Mouse (Mus musculus) neural tube, embryonic 12.5 days (tissue): Measurements from ENCODE around the gene Wbp4. TPM values are rescaled to one million over a fixed set of nuclear protein-coding genes. Genes with fewer than 3 reads are reported as not detected.

Experiments used
- ATAC-seq: fragments of 200-750 bp; cut with Nextera tagmentation; 2 replicates; pipeline ENCODE4 v1.8.0; 2017; ENCODE audit warnings: low read depth, mild to moderate bottlenecking, moderate TSS enrichment, moderate library complexity; ENCODE audit not compliant: low FRiP score
- H3K27ac ChIP-seq: fragments of 300-500 bp; sonication (generic); 2 replicates; pipeline ENCODE4 v1.5.1; 2016
- H3K27me3 ChIP-seq: fragments of 300-500 bp; sonication (generic); replicated peaks from 2 replicates; pipeline ENCODE4 v1.6.1; 2016; ENCODE audit warnings: mild to moderate bottlenecking
- H3K36me3 ChIP-seq: fragments of 300-500 bp; sonication (generic); 2 replicates; pipeline ENCODE4 v1.6.1; 2016; ENCODE audit warnings: mild to moderate bottlenecking
- H3K4me1 ChIP-seq: fragments of 300-500 bp; sonication (generic); 2 replicates; pipeline ENCODE4 v1.6.1; 2016
- H3K4me2 ChIP-seq: fragments of 300-500 bp; sonication (generic); replicated peaks from 2 replicates; pipeline ENCODE4 v1.6.1; 2016; ENCODE audit warnings: mild to moderate bottlenecking
- H3K4me3 ChIP-seq: fragments of 300-500 bp; sonication (generic); 2 replicates; pipeline ENCODE4 v1.5.1; 2016
- H3K9ac ChIP-seq: fragments of 300-500 bp; sonication (generic); 2 replicates; pipeline ENCODE4 v1.6.1; 2016; ENCODE audit warnings: mild to moderate bottlenecking
- H3K9me3 ChIP-seq: fragments of 300-500 bp; sonication (generic); 2 replicates; pipeline ENCODE4 v1.6.1; 2016; ENCODE audit warnings: mild to moderate bottlenecking
- whole genome bisulfite sequencing: fragments of 180-500 bp; shearing (Covaris S2); methylation state at CpG from one replicate; pipeline ENCODE4 v1.1.7; 2016; 5-methylcytosine and 5-hydroxymethylcytosine counted together
- polyA plus RNA-seq: library from polyadenylated mRNA; unstranded; fragments of >200 nt; fragmentation: Nextera tagmentation; extraction: Ambion mirVana; gene quantifications from 2 replicates; pipeline ENCODE4 v1.2.1, GENCODE M21; 2016

Wbp4 gene
- polyA plus RNA-seq, 1 experiment from 2014 or later = 53.3 TPM

GRCm38 (mm10) chr14:79503371-79504075 lies 22.2 kb upstream of the Wbp4 start:
- 87% methylated on average over 5 of the region's 5 CpGs for WGBS
- Histone ChIP-seq H3K27me3 (no peaks in the 10 kb centered on the region), H3K9me3 (no peaks in the 10 kb centered on the region), H3K4me3 (no peak overlapping the region), H3K27ac (no peak overlapping the region), H3K4me2 (no peak overlapping the region), H3K36me3 (no peaks in the 10 kb centered on the region), H3K4me1 (no peaks in the 10 kb centered on the region), H3K9ac (no peak overlapping the region)
- no peak for ATAC-seq

DNA sequence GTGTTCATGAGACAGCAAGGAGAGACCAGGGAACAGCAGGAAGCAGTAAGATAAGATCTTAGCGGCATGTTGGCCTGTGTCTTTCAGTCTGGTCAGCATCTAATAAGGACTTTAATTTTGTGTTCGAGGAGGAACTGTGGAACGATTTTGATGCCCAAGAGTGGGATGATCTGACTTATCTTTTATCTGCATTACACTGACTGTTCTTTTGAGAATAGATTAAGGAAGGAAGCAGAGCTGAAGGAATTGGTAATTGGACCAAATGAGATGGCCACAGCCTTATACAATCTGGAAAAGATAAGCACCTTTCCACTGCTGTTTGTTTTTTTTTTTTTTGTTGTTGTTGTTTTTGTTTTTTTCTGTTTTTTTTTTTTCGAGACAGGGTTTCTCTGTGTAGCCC lies 19.4 kb upstream of the Wbp4 start:
- no peak overlapping the region for H3K9ac ChIP-seq
- no peaks in the 10 kb centered on the region for H3K4me1 ChIP-seq
- H3K4me2 ChIP-seq = no peak overlapping the region
- no peaks in the 10 kb centered on the region for H3K9me3 ChIP-seq
- no peak for ATAC-seq
- no peak overlapping the region for H3K4me3 ChIP-seq
- H3K27me3 ChIP-seq = no peaks in the 10 kb centered on the region
- no peaks in the 10 kb centered on the region for H3K36me3 ChIP-seq
- H3K27ac ChIP-seq = no peak overlapping the region
- 92% methylated on average over 4 of the region's 4 CpGs for WGBS

- H3K4me1 ChIP-seq = no peaks in the 10 kb centered on the region
- H3K4me2 ChIP-seq = no peak overlapping the region
- no peaks in the 10 kb centered on the region for H3K27me3 ChIP-seq
- no peak for ATAC-seq
- H3K9me3 ChIP-seq = no peaks in the 10 kb centered on the region
- no peak overlapping the region for H3K4me3 ChIP-seq
- no peak overlapping the region for H3K9ac ChIP-seq
- 94% methylated on average over 9 of the region's 9 CpGs for WGBS
- no peaks in the 10 kb centered on the region for H3K36me3 ChIP-seq
- no peak overlapping the region for H3K27ac ChIP-seq
Observed at GRCm38 (mm10) chr14:79499326-79499725, 18.0 kb upstream of the Wbp4 start.

- H3K4me1 ChIP-seq = no peaks in the 10 kb centered on the region
- no peak overlapping the region for H3K27ac ChIP-seq
- no peak overlapping the region for H3K4me2 ChIP-seq
- no peak overlapping the region for H3K9ac ChIP-seq
- ATAC-seq = no peak
- H3K27me3 ChIP-seq = no peaks in the 10 kb centered on the region
- WGBS = 77% methylated on average over 6 of the region's 6 CpGs
- H3K9me3 ChIP-seq = no peaks in the 10 kb centered on the region
- no peak overlapping the region for H3K4me3 ChIP-seq
- H3K36me3 ChIP-seq = no peaks in the 10 kb centered on the region
Observed at GRCm38 (mm10) chr14:79494349-79494748, 13.0 kb upstream of the Wbp4 start.

DNA sequence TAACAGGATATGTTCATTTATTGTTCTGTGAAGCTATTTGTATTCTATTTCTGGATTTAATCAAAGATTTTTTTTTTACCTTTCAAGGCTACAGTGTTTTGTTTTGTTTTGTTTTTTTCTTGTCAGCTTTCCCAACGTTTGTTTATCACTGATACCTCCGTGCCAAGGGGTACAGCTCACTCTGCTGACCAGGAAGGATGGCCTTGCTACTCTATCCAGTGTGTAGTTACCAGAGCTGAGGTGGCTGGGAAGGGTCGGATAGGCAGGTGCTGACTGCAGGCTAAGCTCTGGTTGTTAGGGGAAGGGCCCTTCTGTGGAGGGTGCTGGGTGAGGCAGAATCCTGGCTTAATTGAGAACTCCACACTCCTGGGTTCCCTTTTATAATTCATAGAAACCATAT lies 8.9 kb upstream of the Wbp4 start:
- H3K4me2 ChIP-seq = no peak overlapping the region
- H3K9me3 ChIP-seq = no peaks in the 10 kb centered on the region
- 0 out of 2 replicates have a peak, but pooled peaks cover 3% of the 10 kb centered on the region for H3K27me3 ChIP-seq
- ATAC-seq = no peak
- H3K4me3 ChIP-seq = no peak overlapping the region
- no peaks in the 10 kb centered on the region for H3K36me3 ChIP-seq
- WGBS = 79% methylated on average over 3 of the region's 3 CpGs
- no peak overlapping the region for H3K27ac ChIP-seq
- no peak overlapping the region for H3K9ac ChIP-seq
- H3K4me1 ChIP-seq = peaks cover 8% of the 10 kb centered on the region

GRCm38 (mm10) chr14:79489150-79489549 lies 7.8 kb upstream of the Wbp4 start:
- H3K4me1 ChIP-seq = peaks cover 8% of the 10 kb centered on the region
- H3K27me3 ChIP-seq = 0 out of 2 replicates have a peak, but pooled peaks cover 3% of the 10 kb centered on the region
- ATAC-seq = no peak
- H3K36me3 ChIP-seq = no peaks in the 10 kb centered on the region
- no peak overlapping the region for H3K27ac ChIP-seq
- no peaks in the 10 kb centered on the region for H3K9me3 ChIP-seq
- no peak overlapping the region for H3K4me3 ChIP-seq
- WGBS = 78% methylated on average over 12 of the region's 12 CpGs
- no peak overlapping the region for H3K4me2 ChIP-seq
- no peak overlapping the region for H3K9ac ChIP-seq

DNA sequence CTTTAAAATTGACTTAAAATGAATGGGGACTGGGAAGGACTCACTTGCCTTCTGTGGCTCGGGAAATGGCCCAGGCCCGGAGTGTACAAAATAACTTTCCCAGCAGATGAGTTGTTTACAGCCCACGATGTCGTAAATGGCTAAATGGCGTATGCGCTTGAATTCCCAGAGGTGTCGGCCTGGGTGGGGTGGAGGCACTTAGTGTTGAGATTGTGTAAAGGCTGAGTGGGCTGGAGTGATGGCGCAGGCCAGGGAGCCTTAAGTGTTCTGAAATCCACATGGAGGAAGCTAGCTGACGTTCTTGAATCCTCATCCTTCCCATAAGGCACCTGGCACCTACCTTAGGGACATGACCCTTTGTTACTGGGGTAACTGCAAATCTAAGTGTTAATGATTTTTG lies 7.2 kb upstream of the Wbp4 start:
- 0 out of 2 replicates have a peak overlapping the region, but pooled peaks have one; percentile 16 for H3K4me2 ChIP-seq
- H3K27me3 ChIP-seq = 0 out of 2 replicates have a peak, but pooled peaks cover 3% of the 10 kb centered on the region
- H3K4me3 ChIP-seq = no peak overlapping the region
- 43% methylated on average over 9 of the region's 9 CpGs for WGBS
- no peaks in the 10 kb centered on the region for H3K36me3 ChIP-seq
- peak; percentile 25; the same call in 1 of the 2 replicates for ATAC-seq
- H3K4me1 ChIP-seq = peaks cover 11% of the 10 kb centered on the region
- H3K9ac ChIP-seq = no peak overlapping the region
- H3K9me3 ChIP-seq = no peaks in the 10 kb centered on the region
- no peak overlapping the region for H3K27ac ChIP-seq

GRCm38 (mm10) chr14:79486993-79487731 lies 5.8 kb upstream of the Wbp4 start:
- H3K27ac ChIP-seq = no peak overlapping the region
- no peak for ATAC-seq
- WGBS = 8% methylated on average over 19 of the region's 19 CpGs
- H3K4me3 ChIP-seq = peak overlapping the region; percentile 20
- no peaks in the 10 kb centered on the region for H3K36me3 ChIP-seq
- 0 out of 2 replicates have a peak, but pooled peaks cover 3% of the 10 kb centered on the region for H3K27me3 ChIP-seq
- H3K9ac ChIP-seq = no peak overlapping the region; the same call in 1 of the 2 replicates
- peaks cover 21% of the 10 kb centered on the region for H3K4me1 ChIP-seq
- peak overlapping the region; percentile 50 for H3K4me2 ChIP-seq
- H3K9me3 ChIP-seq = no peaks in the 10 kb centered on the region

- Histone ChIP-seq H3K27me3 (0 out of 2 replicates have a peak, but pooled peaks cover 3% of the 10 kb centered on the region), H3K9me3 (no peaks in the 10 kb centered on the region), H3K4me2 (peak overlapping the region; percentile 50), H3K4me1 (peaks cover 21% of the 10 kb centered on the region), H3K9ac (no peak overlapping the region), H3K36me3 (no peaks in the 10 kb centered on the region), H3K4me3 (no peak overlapping the region), H3K27ac (no peak overlapping the region)
- 30% methylated on average over 8 of the region's 8 CpGs for WGBS
- ATAC-seq = no peak
Observed at GRCm38 (mm10) chr14:79486617-79486992, 5.3 kb upstream of the Wbp4 start.

DNA sequence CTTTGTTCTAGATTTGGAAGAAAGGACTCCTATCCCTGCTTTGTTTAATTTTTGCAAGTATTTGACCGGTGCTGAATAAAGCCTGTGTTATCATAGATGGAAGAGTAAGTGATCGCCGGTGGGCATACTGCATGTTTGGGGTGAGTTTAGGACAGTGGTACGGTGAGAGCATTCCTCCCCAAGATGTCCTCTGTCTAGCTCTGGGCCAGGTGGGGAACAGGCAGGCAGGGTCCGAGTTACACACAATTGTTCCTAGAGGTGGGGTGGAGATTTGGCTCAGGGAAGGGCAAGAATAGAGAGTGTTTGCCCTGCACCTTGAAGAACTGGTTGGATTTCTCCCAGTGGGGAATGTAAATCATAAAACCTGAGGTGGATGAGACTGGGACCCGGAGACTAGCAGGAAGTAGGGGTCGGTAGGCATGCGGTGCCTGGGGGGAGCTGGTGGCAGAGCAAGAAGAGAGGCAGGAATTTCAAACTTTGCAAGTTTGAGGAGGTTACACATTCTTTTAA lies 2.3 kb upstream of the Wbp4 start:
- 81% methylated on average over 8 of the region's 8 CpGs for WGBS
- 0 out of 2 replicates have a peak, but pooled peaks cover 3% of the 10 kb centered on the region for H3K27me3 ChIP-seq
- no peak for ATAC-seq

GRCm38 (mm10) chr14:79482747-79483355 lies 1.5 kb upstream of the Wbp4 start:
- H3K9me3 ChIP-seq = no peaks in the 10 kb centered on the region
- peak overlapping the region; percentile 67 for H3K9ac ChIP-seq
- H3K27ac ChIP-seq = peak overlapping the region; percentile 92; the same call in 1 of the 2 replicates
- no peak for ATAC-seq
- 24% methylated on average over 15 of the region's 15 CpGs for WGBS
- peak overlapping the region; percentile 90 for H3K4me3 ChIP-seq
- peaks cover 33% of the 10 kb centered on the region for H3K4me1 ChIP-seq
- H3K36me3 ChIP-seq = peaks cover under 1% of the 10 kb centered on the region; the same call in 1 of the 2 replicates
- H3K27me3 ChIP-seq = 0 out of 2 replicates have a peak, but pooled peaks cover 3% of the 10 kb centered on the region
- peak overlapping the region; percentile 62 for H3K4me2 ChIP-seq

More for the DNA sequence above, 2.3 kb upstream of the Wbp4 start:
- Histone ChIP-seq H3K36me3 (no peaks in the 10 kb centered on the region), H3K27ac (no peak overlapping the region), H3K4me2 (peak overlapping the region; percentile 62), H3K4me1 (peaks cover 33% of the 10 kb centered on the region), H3K9me3 (no peaks in the 10 kb centered on the region), H3K9ac (no peak overlapping the region), H3K4me3 (no peak overlapping the region)

GRCm38 (mm10) chr14:79482251-79482661 lies 936 bp upstream of the Wbp4 start:
- peak overlapping the region; percentile 62 for H3K4me2 ChIP-seq
- no peaks in the 10 kb centered on the region for H3K9me3 ChIP-seq
- H3K4me1 ChIP-seq = peaks cover 33% of the 10 kb centered on the region
- no peak for ATAC-seq
- H3K4me3 ChIP-seq = peak overlapping the region; percentile 90
- H3K9ac ChIP-seq = peak overlapping the region; percentile 67
- WGBS = under 1% methylated on average over 11 of the region's 11 CpGs
- peaks cover 4% of the 10 kb centered on the region; the same call in 1 of the 2 replicates for H3K36me3 ChIP-seq
- peak overlapping the region; percentile 92 for H3K27ac ChIP-seq
- 0 out of 2 replicates have a peak, but pooled peaks cover 3% of the 10 kb centered on the region for H3K27me3 ChIP-seq
